Mouse (Mus musculus): Measurements from ENCODE around the gene Mcrip2. TPM values are rescaled to one million over a fixed set of nuclear protein-coding genes. Genes with fewer than 3 reads are reported as not detected.

The Mcrip2 gene
- total and polyA plus RNA-seq, 3 experiments = 1.4 to 16.1 (median 1.7) TPM

DNA sequence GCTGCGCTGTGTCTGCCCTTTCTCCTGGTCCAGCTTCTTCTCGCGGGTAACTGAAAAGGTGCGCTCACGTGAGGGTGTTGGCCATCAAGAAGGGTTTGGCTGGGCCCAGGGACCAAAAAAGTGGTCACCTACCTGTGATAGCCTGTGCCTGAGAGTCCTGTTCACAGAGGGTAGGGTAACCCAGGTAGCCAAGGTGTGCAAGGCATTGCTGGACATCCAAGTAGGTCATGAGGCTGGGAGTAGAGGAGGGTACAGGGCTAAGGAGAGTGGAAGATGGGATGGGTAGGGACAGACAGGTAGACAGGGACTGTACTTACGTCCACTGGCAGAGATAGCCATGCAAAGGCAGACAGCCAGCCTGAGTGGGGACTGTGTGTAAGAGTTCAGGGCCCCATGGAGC, 28.0 kb downstream of the Mcrip2 start:
- no peaks in the 10 kb centered on the region for H3K27me3 ChIP-seq (replicated peaks)
- no peak overlapping the region for H3K9ac ChIP-seq (ENCODE audit: insufficient read depth, low read depth)
- H3K27ac ChIP-seq (ENCODE audit: insufficient read depth, low read depth) = no peak overlapping the region
- no peaks in the 10 kb centered on the region for H3K9me3 ChIP-seq (replicated peaks; ENCODE audit: low read length)
- peaks cover 69 to 83% of the 10 kb centered on the region in 2 experiments for H3K36me3 ChIP-seq (replicated peaks in 1 of 2; ENCODE audit: control insufficient read depth in 1 of 2, insufficient read depth in 1 of 2, low read length in 1 of 2)
- no peak overlapping the region for H3K4me3 ChIP-seq (replicated peaks in 1 of 3; ENCODE audit: low read depth in 2 of 3, low read length in 2 of 3, poor library complexity in 1 of 3)
- no peak overlapping the region for H3K4me2 ChIP-seq (ENCODE audit: insufficient read depth, low read depth, poor library complexity, severe bottlenecking)
- no peak for DNase-seq (ENCODE audit: extremely low read depth)
- in situ Hi-C loops (cut with MboI; ENCODE audit: low pct_ligation_motif_present, low pct_unique_long_range_greater_than_20kb, low sequenced_read_pairs) = no loop called here
- H3K4me1 ChIP-seq (ENCODE audit: control insufficient read depth in 1 of 2, insufficient read depth in 2 of 2) = peaks cover 12 to 15% of the 10 kb centered on the region in 2 experiments
- dilution Hi-C loops (cut with MboI; ENCODE audit: extremely low pct_ligation_motif_present, extremely low pct_unique_long_range_greater_than_20kb, low sequenced_read_pairs) = no loop called here
- no peak for TF ChIP-seq JUN (IDR thresholded peaks at IDR 0.05; ENCODE audit: insufficient read depth, low read depth, low read length)
- no peak for TF ChIP-seq MXI1 (IDR thresholded peaks at IDR 0.05; ENCODE audit: low read depth, low read length)
- no peak for TF ChIP-seq MAZ (IDR thresholded peaks at IDR 0.05; ENCODE audit: low read depth, low read length)
- no peak for TF ChIP-seq ZMIZ1 (IDR thresholded peaks at IDR 0.05; ENCODE audit: low read depth, low read length)
- TF ChIP-seq E2F4 (IDR thresholded peaks at IDR 0.05; ENCODE audit: insufficient replicate concordance, low read depth, low read length) = no peak
- TF ChIP-seq PAX5 (IDR thresholded peaks at IDR 0.05; ENCODE audit: low read length) = no peak
- TF ChIP-seq IRF4 (IDR thresholded peaks at IDR 0.05; ENCODE audit: low read depth, low read length) = no peak
- TF ChIP-seq JUND (conservative IDR thresholded peaks at IDR 0.05; ENCODE audit: low read depth, low read length) = no peak
- TF ChIP-seq POLR2A (IDR thresholded peaks at IDR 0.05; ENCODE audit: low read depth, low read length) = no peak
- TF ChIP-seq MYC (IDR thresholded peaks at IDR 0.05; ENCODE audit: low read depth, low read length) = no peak
- TF ChIP-seq MEF2A (IDR thresholded peaks at IDR 0.05; ENCODE audit: borderline replicate concordance, low read depth, low read length) = no peak
- TF ChIP-seq CHD2 (IDR thresholded peaks at IDR 0.05; ENCODE audit: low read length) = no peak
- no peak for TF ChIP-seq CHD1 (IDR thresholded peaks at IDR 0.05; ENCODE audit: low read depth, low read length)
- H3K79me2 ChIP-seq (replicated peaks; ENCODE audit: control insufficient read depth, extremely low read depth, insufficient read depth, poor library complexity, severe bottlenecking) = peaks cover 14% of the 10 kb centered on the region

DNA sequence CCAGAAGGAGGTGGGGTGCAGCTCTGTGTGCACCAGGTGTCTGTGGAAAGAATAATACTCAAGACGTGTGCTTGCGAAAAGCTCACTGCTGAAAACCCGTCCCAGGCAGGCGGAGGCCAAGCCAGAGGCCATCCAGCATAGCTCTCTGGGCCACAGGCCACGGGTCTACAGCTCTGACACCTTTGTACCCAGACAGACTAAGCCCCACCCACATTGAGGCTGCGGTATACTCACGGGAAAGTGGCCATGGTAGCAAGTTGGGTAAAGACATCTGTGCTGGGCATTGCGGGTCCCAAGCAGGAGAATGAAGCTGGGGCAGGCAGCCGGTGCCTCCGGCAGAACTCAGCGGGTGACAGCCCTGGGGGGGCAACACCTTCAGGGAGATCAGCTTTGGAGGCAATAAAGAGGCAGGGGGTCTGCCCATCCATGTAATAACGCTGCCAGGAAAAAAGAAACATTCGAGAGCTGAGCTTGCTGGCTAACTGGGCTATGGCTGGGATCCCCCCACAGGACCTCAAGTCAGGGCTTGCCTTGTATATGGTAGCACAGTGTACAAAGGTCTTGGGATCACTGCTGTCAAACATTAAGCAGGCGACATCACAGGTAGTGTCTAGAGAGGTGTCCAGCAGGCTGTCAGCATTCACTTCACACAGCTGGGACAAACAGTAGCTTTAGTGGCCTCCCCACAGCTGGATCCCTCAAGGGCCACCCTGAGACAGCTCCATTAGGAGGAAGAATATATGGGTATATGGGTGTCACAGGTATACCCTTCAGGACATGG, 28.9 kb downstream of the Mcrip2 start:
- Histone ChIP-seq H3K79me2 (replicated peaks; ENCODE audit: control insufficient read depth, extremely low read depth, insufficient read depth, poor library complexity, severe bottlenecking) (peaks cover 14% of the 10 kb centered on the region), H3K36me3 (replicated peaks in 1 of 2; ENCODE audit: control insufficient read depth in 1 of 2, insufficient read depth in 1 of 2, low read length in 1 of 2) (peaks cover 73 to 84% of the 10 kb centered on the region in 2 experiments), H3K27me3 (replicated peaks) (no peaks in the 10 kb centered on the region), H3K4me3 (replicated peaks in 1 of 3; ENCODE audit: low read depth in 2 of 3, low read length in 2 of 3, poor library complexity in 1 of 3) (no peak overlapping the region), H3K27ac (ENCODE audit: insufficient read depth, low read depth) (no peak overlapping the region), H3K9ac (ENCODE audit: insufficient read depth, low read depth) (no peak overlapping the region), H3K4me1 (ENCODE audit: control insufficient read depth in 1 of 2, insufficient read depth in 2 of 2) (peaks cover 14 to 15% of the 10 kb centered on the region in 2 experiments), H3K9me3 (replicated peaks; ENCODE audit: low read length) (no peaks in the 10 kb centered on the region), H3K4me2 (ENCODE audit: insufficient read depth, low read depth, poor library complexity, severe bottlenecking) (no peak overlapping the region)
- no peak for DNase-seq (ENCODE audit: extremely low read depth)
- in situ Hi-C loops (cut with MboI; ENCODE audit: low pct_ligation_motif_present, low pct_unique_long_range_greater_than_20kb, low sequenced_read_pairs) = no loop called here
- dilution Hi-C loops (cut with MboI; ENCODE audit: extremely low pct_ligation_motif_present, extremely low pct_unique_long_range_greater_than_20kb, low sequenced_read_pairs) = no loop called here
- TF ChIP-seq CTCF (conservative IDR thresholded peaks at IDR 0.05 in 1 of 2, IDR thresholded peaks at IDR 0.05 in 1 of 2; ENCODE audit: low read depth in 2 of 2, low read length in 2 of 2) = no peak
- TF ChIP-seq IRF4 (IDR thresholded peaks at IDR 0.05; ENCODE audit: low read depth, low read length) = no peak
- no peak for TF ChIP-seq E2F4 (IDR thresholded peaks at IDR 0.05; ENCODE audit: insufficient replicate concordance, low read depth, low read length)
- no peak for TF ChIP-seq MYC (IDR thresholded peaks at IDR 0.05; ENCODE audit: low read depth, low read length)
- no peak for TF ChIP-seq ELF1 (IDR thresholded peaks at IDR 0.05; ENCODE audit: low read depth, low read length)
- no peak for TF ChIP-seq TCF12 (IDR thresholded peaks at IDR 0.05; ENCODE audit: low read depth, low read length)
- no peak for TF ChIP-seq NRF1 (IDR thresholded peaks at IDR 0.05; ENCODE audit: low read depth, low read length)
- no peak for TF ChIP-seq SMC3 (IDR thresholded peaks at IDR 0.05; ENCODE audit: low read depth, low read length)
- no peak for TF ChIP-seq TBP (conservative IDR thresholded peaks at IDR 0.05; ENCODE audit: low read depth, low read length)
- TF ChIP-seq MXI1 (IDR thresholded peaks at IDR 0.05; ENCODE audit: low read depth, low read length) = no peak
- TF ChIP-seq CHD2 (IDR thresholded peaks at IDR 0.05; ENCODE audit: low read length) = no peak
